Mouse (Mus musculus) cerebellum, postnatal 4 days (tissue): ENCODE measurements around the gene Dr1.
"Not testable (repeated sequence)": the region's sequence is repeated elsewhere in the genome, so short reads cannot be mapped to it uniquely, and the experiment has no call there.

Source experiments
- DNase-seq, 2 experiments: peaks; one replicate each; pipeline ENCODE4 v3.0.0; 2022; ENCODE audit warnings: low spot score in 2 of 2, mixed read lengths in 1 of 2

Dr1 gene

DNA sequence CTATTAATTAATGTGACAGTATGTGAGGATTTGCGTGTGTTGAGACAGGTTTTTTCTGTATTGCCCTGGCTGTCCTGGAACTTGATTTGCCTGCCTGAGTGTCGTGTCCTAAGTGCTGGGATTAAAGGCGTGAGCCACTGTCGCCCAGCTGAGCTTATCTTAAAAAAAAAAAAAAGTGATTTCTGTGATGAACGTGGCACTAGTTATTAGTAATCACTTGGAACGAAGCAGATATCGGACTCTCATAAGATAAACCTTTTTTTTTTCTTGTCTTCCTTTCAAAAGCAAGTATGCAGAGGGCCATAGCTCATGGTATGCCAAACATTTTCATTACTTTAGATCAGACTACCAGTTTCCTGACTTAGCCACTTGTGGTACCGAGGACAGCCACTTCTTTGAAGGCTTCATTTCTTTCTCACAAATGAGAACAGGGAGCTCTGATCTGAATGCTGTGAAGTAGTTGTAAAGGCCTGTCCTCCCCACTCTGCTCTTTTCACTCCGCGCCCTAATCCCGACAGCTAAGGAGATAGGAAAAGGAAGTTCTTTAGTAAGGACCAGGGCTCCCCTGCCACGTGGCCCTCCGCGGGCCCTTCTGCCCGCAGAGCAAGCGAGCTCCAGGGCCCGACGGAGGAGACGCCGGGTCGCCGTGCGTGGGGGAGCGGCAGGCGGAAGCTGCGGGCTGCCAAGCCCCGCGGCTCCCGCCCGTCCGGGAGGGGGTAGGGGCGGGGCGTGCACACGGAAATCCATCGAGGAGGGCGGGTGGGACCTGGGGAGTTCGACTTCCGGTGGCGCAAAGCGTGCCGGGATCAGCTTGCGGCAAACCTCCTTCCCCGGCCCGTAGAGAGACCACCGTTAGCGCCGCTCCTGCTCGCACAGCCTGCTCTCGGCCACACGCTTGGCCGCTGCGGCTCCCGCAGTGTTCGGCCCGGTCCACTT, at the start of gene Dr1:
Dr1 (plus strand) TSS at position 771 of the 936 bp plus-strand sequence.
- DNase-seq: peak; percentile 59 to 80

GRCm38 (mm10) chr5:108224077-108224476, 44.6 kb upstream of the Dr1 start:
- DNase-seq: no peak

- no peak for DNase-seq
Measured at GRCm38 (mm10) chr5:108226159-108226558, 42.5 kb upstream of the Dr1 start.

GRCm38 (mm10) chr5:108246314-108246765, 22.4 kb upstream of the Dr1 start:
- no peak for DNase-seq

GRCm38 (mm10) chr5:108250033-108250432, 18.7 kb upstream of the Dr1 start:
- no peak for DNase-seq

DNA sequence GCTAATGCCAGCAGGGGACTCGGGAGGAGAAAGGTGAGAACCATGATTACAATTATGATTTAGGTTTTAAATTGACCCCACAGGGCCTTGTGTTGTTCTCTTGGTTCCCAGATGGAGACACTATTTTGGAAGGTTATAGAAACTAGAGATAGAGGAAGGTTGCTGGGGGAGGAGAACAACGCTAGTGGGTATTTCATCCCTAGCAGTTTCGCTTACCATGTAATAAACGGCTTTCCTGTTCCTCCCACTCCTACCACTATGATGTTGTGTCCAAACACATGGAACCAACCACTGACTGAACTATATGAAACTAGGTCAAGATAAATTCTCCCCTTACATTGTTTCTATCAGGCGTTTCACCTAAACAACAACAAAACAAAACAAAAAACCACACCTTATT, 13.4 kb upstream of the Dr1 start:
- DNase-seq: no peak

DNA sequence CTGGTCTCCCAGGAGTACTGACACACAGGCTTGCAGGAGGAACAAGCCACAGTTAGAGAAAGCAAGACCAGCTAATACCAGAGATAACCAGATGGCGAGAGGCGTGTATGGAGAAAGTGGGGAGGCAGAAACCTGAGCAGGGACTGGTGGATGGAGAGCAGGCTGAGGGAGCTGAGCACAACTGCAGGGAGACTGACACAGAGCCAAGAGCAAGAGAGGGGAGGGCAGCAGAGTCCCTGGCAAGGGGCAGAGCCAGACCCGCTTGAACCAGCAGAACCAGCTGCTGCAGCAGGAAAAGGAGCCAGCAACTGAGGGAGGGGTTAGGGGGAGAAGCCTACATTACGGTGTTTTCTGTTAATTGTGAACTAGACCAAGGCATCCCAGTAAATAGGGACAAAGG, 6.0 kb upstream of the Dr1 start:
- DNase-seq: peak; percentile 19 to 53

- not testable (repeated sequence) for DNase-seq
Measured at GRCm38 (mm10) chr5:108263785-108264184, 4.9 kb upstream of the Dr1 start.

GRCm38 (mm10) chr5:108266990-108267389, 1.7 kb upstream of the Dr1 start:
- DNase-seq: no peak

- DNase-seq: no peak
Measured at GRCm38 (mm10) chr5:108269063-108269810, 540 bp downstream of the Dr1 start.

DNA sequence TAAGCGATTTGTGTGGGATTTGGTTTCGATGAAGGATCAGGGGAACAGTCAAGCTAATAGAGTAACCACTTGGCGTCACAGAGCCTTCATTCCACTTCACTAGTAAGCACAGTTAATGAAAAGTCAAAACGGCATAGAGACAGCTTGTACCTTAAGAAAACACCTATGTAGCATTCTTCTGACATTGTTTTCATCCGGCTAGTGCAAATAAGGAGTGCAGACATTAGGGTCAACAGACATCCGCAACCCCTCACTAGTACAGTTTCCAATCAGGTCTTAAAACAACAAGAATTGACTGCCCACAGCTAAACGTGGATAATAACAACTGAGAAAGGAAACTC, 1.1 kb downstream of the Dr1 start:
- DNase-seq: no peak

DNA sequence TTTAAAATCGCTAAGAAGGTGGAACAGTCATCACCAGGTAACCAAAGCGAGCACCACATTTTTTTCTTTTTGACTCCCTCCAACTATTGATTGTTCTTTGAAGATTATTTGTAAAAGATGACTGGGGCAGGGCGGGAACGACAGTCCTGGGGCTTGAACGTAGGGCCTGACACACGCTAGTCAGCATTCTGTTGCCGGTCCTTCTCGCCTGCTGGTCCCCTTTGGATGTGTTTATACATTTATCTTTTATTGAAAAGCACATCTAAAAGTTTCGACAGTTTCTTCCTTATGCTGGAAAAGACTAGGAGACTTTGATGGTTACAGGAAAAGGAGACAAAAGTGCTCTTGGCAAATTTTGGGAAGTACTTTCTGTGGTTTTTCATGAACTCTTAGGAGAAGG, 1.7 kb downstream of the Dr1 start:
- DNase-seq: no peak

DNA sequence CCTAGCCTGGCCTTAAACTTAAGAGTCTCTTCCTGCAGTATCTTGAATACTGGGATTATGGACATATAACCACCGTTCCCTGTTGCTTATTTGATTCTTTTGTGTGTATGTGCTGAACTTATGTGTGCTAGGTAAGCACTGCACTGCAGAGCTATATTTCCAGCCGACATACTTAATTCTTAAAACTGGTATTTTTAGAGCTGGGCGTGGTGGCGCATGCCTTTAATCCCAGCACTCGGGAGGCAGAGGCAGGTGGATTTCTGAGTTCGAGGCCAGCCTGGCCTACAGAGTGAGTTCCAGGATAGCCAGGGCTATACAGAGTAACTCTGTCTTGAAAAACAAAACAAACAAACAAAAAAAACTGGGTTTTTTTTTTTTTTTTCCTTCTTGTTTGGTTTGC, 2.6 kb downstream of the Dr1 start:
- DNase-seq: not testable (repeated sequence)

GRCm38 (mm10) chr5:108286957-108287356, 18.3 kb downstream of the Dr1 start:
- DNase-seq: no peak

- no peak for DNase-seq
Measured at GRCm38 (mm10) chr5:108301567-108301966, 32.9 kb downstream of the Dr1 start.

DNA sequence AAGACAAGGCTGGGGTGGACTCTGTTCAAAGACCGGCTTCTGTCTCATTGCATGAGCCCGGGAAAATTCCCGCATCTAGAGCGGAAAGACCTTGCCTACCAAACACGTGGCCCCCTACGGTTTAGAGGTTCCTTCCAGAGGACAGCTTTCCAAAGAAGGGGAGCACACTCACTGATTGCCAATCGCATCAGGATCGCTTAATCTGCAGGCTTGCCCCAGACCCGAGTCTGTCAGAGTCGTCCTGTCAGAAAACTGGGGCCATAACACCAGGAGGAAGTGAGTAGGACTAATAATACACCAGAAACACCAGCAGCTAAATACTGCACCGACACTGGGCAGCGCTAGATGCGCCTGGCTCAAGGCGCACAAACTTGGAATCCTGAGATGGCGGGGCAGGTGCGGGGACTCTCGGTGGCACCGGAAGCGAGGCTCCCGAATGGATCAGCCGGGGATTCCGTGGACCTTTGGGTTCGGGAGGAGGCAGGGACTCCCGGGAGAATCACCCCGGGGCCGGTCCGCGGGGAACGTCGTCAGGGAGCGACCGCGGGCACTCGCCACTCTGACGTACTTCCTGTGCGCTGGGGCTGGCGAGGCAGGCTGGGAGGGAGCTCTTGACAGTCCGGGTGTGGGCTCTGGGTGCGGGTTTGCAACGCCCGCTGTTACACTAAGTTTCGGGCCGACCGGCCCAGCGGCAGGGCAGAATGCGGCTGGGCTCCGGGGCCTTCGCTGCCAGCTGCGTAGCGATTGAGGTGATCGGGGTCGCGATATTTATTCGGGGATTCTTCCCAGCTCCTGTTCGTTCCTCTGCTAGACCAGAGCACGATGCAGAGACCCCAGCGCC, 43.7 kb downstream of the Dr1 start, which contains the start of gene Pigg:
Pigg (plus strand) TSS at position 386 of the 841 bp plus-strand sequence.
- peak; percentile 68 to 90 for DNase-seq

- DNase-seq: no peak
Measured at GRCm38 (mm10) chr5:108313065-108313860, 44.6 kb downstream of the Dr1 start.
